Mouse (Mus musculus) liver, embryonic 12.5 days (tissue): ENCODE results near the gene Golm1. TPM values are rescaled to one million over a fixed set of nuclear protein-coding genes. Genes with fewer than 3 reads are reported as not detected.
"Not testable (repeated sequence)": the region's sequence is repeated elsewhere in the genome, so short reads cannot be mapped to it uniquely, and the experiment has no call there.

Experiments
- ATAC-seq: fragments of 200-750 bp; cut with Nextera tagmentation; 2 replicates; pipeline ENCODE4 v1.8.0; 2017; ENCODE audit warnings: moderate number of reproducible peaks, mild to moderate bottlenecking, moderate library complexity
- H3K27ac ChIP-seq: fragments of 300-500 bp; sonication (generic); 2 replicates; pipeline ENCODE4 v1.5.1; 2016; ENCODE audit warnings: mild to moderate bottlenecking
- H3K27me3 ChIP-seq: fragments of 300-500 bp; sonication (generic); replicated peaks from 2 replicates; pipeline ENCODE4 v1.6.1; 2016; ENCODE audit warnings: mild to moderate bottlenecking, moderate library complexity
- H3K36me3 ChIP-seq: fragments of 300-500 bp; sonication (generic); 2 replicates; pipeline ENCODE4 v1.6.1; 2016; ENCODE audit warnings: mild to moderate bottlenecking, moderate library complexity
- H3K4me1 ChIP-seq: fragments of 300-500 bp; sonication (generic); 2 replicates; pipeline ENCODE4 v1.6.1; 2016
- H3K4me2 ChIP-seq: fragments of 300-500 bp; sonication (generic); 2 replicates; pipeline ENCODE4 v1.6.1; 2016; ENCODE audit warnings: mild to moderate bottlenecking, moderate library complexity
- H3K4me3 ChIP-seq: fragments of 300-500 bp; sonication (generic); 2 replicates; pipeline ENCODE4 v1.5.1; 2016; ENCODE audit warnings: mild to moderate bottlenecking, moderate library complexity
- H3K9ac ChIP-seq: fragments of 300-500 bp; sonication (generic); 2 replicates; pipeline ENCODE4 v1.6.1; 2016; ENCODE audit warnings: mild to moderate bottlenecking, moderate library complexity
- H3K9me3 ChIP-seq: fragments of 300-500 bp; sonication (generic); replicated peaks from 2 replicates; pipeline ENCODE4 v1.6.1; 2016; ENCODE audit warnings: mild to moderate bottlenecking, moderate library complexity
- WGBS: fragments of 180-500 bp; shearing (Covaris S2); methylation state at CpG from one replicate; pipeline ENCODE4 v1.1.7; 2016; ENCODE audit not compliant: insufficient replicate concordance; 5-methylcytosine and 5-hydroxymethylcytosine counted together
- polyA plus RNA-seq: library from polyadenylated mRNA; unstranded; fragments of >200 nt; fragmentation: Nextera tagmentation; extraction: Ambion mirVana; gene quantifications from 2 replicates; pipeline ENCODE4 v1.2.1, GENCODE M21; 2016

The Golm1 gene
- 63.8 and 64.2 TPM in 2 replicates for polyA plus RNA-seq

DNA sequence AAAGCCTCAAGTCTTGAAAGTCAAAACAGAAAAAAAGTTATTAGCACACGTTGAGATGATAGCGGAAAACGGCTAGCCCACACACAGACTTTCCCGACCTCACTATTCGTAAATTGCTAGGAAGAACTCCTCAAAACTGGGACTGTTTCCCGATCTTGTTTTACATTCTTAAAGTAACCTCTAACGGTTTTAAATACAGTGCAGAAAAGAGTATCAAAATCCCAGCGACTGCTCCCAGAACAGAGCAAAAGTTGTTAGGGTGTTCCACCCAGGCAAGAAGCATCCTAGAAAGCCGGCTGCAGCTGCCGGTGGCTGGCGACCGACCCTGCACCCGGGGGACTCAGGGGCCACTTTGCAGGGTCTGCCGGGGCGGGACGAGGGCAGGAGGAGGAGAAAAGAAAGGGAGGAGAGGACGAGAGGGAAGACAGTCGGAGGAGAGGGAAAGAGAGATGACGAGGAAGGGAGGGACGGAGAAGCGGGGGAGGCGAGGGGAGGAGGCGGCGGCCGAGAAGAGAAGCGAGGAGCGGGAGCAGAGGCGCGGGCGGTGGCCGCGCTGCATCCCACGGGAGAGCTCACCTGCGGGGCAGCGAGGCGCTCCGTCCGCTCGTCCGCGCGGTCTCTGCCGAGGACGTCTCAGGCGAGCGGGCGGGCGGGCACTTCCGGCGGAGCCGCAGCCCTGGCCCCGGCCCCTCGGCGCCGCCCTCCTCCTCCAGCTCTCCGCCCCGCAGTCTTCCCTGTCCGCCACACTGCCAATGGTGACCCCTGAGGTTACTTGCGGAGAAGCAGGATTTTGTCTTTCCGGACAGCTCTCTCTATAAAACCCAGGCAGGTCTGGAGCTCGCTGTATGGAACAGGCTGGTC, at the start of gene Golm1:
Golm1 (minus strand) TSS at position 661 of the 861 bp plus-strand sequence.
- under 1% methylated on average over 43 of the region's 61 CpGs for WGBS
- H3K4me2 ChIP-seq: peak within 1 kb of the TSS; percentile 87
- H3K9me3 ChIP-seq: no peaks in the 10 kb centered on the region
- H3K4me1 ChIP-seq: peaks cover 78% of the 10 kb centered on the region
- no peaks in the 10 kb centered on the region for H3K27me3 ChIP-seq
- H3K36me3 ChIP-seq: peaks cover 18% of the 10 kb centered on the region
- H3K9ac ChIP-seq: peak within 1 kb of the TSS; percentile 88
- ATAC-seq: peak; percentile 88
- H3K4me3 ChIP-seq: peak within 1 kb of the TSS; percentile 82
- H3K27ac ChIP-seq: peak within 1 kb of the TSS; percentile 88

DNA sequence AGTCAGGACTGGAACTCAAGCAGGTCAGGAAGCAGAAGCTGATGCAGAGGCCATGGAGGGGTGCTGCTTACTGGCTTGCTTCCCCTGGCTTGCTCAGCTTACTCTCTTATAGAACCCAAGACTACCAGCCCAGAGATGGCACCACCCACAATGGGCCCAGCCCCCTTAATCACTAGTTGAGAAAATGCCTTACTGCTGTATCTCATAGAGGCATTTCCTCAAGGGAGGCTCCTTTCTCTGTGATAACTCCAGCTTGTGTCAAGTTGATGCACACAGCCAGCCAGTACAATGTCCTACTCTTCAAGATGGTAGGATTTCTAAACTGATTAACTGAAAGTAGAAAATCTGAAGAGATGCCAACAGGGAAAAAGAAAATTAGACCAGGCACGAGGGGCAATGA, 46.5 kb upstream of the Golm1 start:
- H3K27me3 ChIP-seq: peaks cover 39% of the 10 kb centered on the region
- H3K4me1 ChIP-seq: peaks cover 64% of the 10 kb centered on the region
- ATAC-seq: peak; percentile 61
- 65% methylated on average over 1 of the region's 1 CpGs for WGBS
- not testable (repeated sequence) for H3K4me2 ChIP-seq, H3K36me3 ChIP-seq, H3K9me3 ChIP-seq, H3K4me3 ChIP-seq, H3K9ac ChIP-seq, H3K27ac ChIP-seq

DNA sequence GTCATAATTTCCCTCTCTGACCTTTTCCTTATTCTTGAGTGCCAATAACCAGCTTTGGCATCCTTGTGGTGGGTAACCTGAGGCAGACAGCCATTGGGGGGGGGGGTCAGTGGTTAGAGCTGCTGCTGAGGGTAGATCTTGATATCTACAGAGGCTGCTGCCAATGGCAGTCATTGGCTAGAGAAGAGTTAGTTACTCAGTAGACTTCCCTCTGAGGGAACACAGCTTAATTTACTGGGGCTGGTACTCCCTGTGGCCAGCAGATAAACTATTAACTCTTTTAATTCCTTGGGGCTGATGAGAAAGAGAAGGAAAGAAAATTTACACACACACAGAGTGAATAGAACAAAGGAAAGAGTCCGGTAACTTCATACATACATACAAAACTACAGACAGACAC, 43.9 kb upstream of the Golm1 start:
- Histone ChIP-seq H3K9ac (no peak overlapping the region), H3K27me3 (peaks cover 25% of the 10 kb centered on the region), H3K4me2 (no peak overlapping the region), H3K4me1 (peaks cover 71% of the 10 kb centered on the region), H3K4me3 (no peak overlapping the region), H3K27ac (0 out of 2 replicates have a peak overlapping the region, but pooled peaks have one; percentile 8), H3K36me3 (no peaks in the 10 kb centered on the region), H3K9me3 (no peaks in the 10 kb centered on the region)
- ATAC-seq: peak; percentile 69
- 88% methylated on average over 1 of the region's 1 CpGs for WGBS

DNA sequence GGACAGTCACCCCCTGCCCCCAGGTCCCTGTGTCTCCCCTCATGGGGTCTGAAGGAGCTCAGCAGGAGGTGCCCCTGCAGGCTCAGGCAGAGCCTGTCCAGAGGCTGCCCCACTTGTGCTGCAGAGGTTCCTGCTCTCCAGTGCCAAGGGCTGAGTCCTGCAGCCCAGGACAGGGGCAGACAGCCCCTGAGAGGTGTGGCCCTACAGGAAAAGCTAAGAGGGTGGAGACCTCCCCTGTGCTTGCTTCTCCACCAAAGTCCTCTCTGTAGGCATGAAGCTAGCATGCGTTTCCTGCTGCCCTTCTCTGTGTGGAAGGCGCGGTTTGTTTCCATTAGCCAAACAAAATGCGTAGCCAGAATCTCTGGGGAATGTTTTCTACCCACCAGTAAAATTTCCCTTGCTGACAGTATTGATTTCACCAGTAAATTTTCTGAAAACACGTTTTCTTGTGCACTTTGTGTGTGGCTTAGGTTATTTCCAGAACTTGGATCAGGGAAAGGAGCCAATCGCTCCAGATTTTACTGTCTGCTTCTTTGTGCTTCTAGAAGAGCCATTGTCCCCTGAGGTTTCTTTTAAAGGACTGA, 43.3 kb upstream of the Golm1 start:
- H3K9me3 ChIP-seq, H3K36me3 ChIP-seq, H3K9ac ChIP-seq, H3K4me3 ChIP-seq, H3K4me2 ChIP-seq, H3K27ac ChIP-seq: not testable (repeated sequence)
- Histone ChIP-seq H3K27me3 (peaks cover 25% of the 10 kb centered on the region), H3K4me1 (peaks cover 66% of the 10 kb centered on the region)
- 0 out of 2 replicates have a peak, but pooled peaks have one; percentile 42 for ATAC-seq
- 17% methylated on average over 6 of the region's 6 CpGs for WGBS

DNA sequence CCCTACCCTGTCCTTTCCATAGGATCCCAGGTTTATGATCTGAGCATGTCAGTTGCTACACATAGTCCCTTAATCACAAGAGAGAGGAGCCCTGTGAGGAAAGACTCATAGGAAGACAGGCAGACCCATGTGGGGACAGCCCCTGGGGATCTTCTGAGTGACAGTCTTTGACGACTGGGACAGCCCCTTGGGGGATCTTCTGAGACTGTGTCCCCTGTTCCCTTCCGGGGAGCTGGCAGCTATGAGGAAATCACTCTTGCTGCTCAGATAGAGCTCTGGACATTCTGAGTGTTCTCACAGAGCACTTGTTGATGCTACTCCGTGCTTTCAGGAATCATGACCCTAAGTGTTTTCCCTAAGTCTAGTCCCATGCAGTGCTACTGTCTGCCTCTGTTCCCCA, 38.1 kb upstream of the Golm1 start:
- no peak overlapping the region for H3K4me3 ChIP-seq

DNA sequence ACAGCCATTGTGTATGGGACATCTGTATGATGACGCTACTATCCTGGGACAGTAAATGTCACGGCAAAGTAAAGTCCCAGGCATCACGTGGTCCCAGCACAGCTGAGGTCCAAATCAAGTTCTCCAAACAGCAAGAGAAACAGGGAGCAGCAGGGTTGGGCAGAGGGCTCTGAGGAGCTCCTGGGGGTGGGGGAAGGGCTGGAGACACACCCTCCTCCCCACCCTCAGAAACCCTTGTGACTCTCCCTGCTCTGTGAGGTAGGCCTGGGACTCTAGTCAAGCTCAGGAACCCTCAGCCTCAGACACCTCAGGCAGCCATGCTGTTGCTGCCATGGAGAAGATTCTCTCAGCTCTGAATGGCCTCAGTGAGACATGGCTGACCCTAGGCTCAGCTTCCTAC, 36.4 kb upstream of the Golm1 start, which contains the start of gene Spata31d1b:
Spata31d1b (plus strand) TSS at position 301 of the 400 bp plus-strand sequence.
- peaks cover 49% of the 10 kb centered on the region for H3K27me3 ChIP-seq
- WGBS: 66% methylated on average over 3 of the region's 3 CpGs
- not testable (repeated sequence) for H3K27ac ChIP-seq, H3K4me3 ChIP-seq, H3K9ac ChIP-seq, H3K4me2 ChIP-seq, H3K9me3 ChIP-seq, ATAC-seq, H3K36me3 ChIP-seq
- H3K4me1 ChIP-seq: peaks cover 19% of the 10 kb centered on the region

More for the DNA sequence above, 38.1 kb upstream of the Golm1 start:
- H3K9me3 ChIP-seq: no peaks in the 10 kb centered on the region
- ATAC-seq: no peak
- H3K27ac ChIP-seq: no peak overlapping the region
- H3K27me3 ChIP-seq: peaks cover 54% of the 10 kb centered on the region
- peaks cover 29% of the 10 kb centered on the region for H3K4me1 ChIP-seq
- 24% methylated on average over 3 of the region's 3 CpGs for WGBS
- no peak overlapping the region for H3K9ac ChIP-seq
- H3K36me3 ChIP-seq: no peaks in the 10 kb centered on the region
- no peak overlapping the region for H3K4me2 ChIP-seq

DNA sequence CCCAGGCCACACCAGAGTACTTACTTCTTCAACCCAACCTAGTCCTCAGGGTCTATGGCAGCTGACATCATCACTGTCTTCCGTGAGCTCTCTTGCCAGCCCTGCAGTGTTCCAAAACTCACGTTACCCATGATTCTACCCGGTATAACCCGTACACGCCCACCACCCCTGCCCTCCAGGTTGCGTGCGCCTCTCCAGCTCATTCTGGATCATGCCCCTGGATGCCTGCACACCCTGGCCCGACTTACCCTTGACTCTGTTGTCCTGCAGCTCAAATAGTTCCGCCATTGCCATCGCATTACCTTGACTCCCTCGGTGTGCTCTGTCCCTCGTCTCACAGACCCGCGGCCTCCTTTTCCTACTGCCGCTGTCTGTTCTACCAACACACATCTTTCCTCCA, 34.6 kb upstream of the Golm1 start, which contains the start of gene Spata31d1a:
Spata31d1a (minus strand) TSS at position 101 of the 400 bp plus-strand sequence.
- Histone ChIP-seq H3K4me3 (no peak within 1 kb of the TSS), H3K36me3 (no peaks in the 10 kb centered on the region), H3K4me2 (no peak within 1 kb of the TSS), H3K27me3 (peaks cover 49% of the 10 kb centered on the region), H3K27ac (no peak within 1 kb of the TSS), H3K4me1 (peaks cover 8% of the 10 kb centered on the region; the same call in 1 of the 2 replicates), H3K9me3 (no peaks in the 10 kb centered on the region), H3K9ac (no peak within 1 kb of the TSS)
- 80% methylated on average over 15 of the region's 15 CpGs for WGBS
- no peak; the same call in 1 of the 2 replicates for ATAC-seq

DNA sequence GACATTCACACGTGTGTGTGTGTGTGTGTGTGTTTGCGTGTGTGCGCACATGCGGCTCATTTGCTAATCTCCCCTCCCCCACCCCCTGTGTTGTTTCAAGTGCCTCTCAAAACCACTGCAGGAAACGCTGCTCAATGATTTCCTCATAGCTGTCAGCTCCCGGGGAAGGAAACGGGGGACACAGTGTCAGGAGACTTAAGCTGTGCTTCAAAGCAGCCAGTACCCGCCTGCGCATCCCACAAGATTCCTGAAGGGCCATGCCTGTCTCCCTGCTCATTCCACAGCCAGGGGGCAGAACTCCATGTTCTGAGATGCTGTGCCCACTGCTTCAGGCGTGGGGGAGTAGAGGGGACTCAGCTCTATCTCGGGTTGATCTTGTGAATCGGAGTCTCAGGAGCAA, 29.0 kb upstream of the Golm1 start:
- Histone ChIP-seq H3K4me1 (peaks cover 11% of the 10 kb centered on the region; the same call in 1 of the 2 replicates), H3K9me3 (no peaks in the 10 kb centered on the region), H3K9ac (no peak overlapping the region), H3K27me3 (peaks cover 47% of the 10 kb centered on the region), H3K36me3 (no peaks in the 10 kb centered on the region), H3K4me2 (peak overlapping the region; percentile 5; the same call in 1 of the 2 replicates), H3K27ac (no peak overlapping the region), H3K4me3 (no peak overlapping the region)
- 24% methylated on average over 12 of the region's 12 CpGs for WGBS
- no peak for ATAC-seq

DNA sequence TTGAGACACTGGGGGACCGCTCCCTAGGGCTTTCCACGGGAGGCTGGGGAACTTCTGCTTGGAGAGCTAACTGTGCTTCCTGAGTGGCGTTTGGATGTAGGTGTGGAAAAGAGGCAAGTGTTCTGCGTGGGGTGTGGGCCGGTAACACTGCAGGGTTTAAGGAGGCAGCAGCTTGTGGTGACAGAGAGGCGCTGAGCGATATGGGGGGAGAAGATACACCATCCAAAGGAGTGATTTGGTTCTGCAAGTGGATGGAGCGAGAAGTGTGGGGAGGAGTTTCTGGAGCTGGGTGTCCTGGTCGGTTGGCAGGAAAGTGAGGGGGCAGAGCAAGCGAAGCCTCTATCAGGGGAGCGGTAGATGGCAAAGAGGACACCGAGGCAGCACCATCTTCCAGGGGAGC, 27.9 kb upstream of the Golm1 start:
- Histone ChIP-seq H3K9me3 (no peaks in the 10 kb centered on the region), H3K27me3 (peaks cover 56% of the 10 kb centered on the region), H3K27ac (no peak overlapping the region), H3K4me3 (no peak overlapping the region), H3K4me1 (peaks cover 11% of the 10 kb centered on the region; the same call in 1 of the 2 replicates), H3K4me2 (no peak overlapping the region), H3K9ac (no peak overlapping the region), H3K36me3 (no peaks in the 10 kb centered on the region)
- 66% methylated on average over 12 of the region's 12 CpGs for WGBS
- no peak for ATAC-seq

DNA sequence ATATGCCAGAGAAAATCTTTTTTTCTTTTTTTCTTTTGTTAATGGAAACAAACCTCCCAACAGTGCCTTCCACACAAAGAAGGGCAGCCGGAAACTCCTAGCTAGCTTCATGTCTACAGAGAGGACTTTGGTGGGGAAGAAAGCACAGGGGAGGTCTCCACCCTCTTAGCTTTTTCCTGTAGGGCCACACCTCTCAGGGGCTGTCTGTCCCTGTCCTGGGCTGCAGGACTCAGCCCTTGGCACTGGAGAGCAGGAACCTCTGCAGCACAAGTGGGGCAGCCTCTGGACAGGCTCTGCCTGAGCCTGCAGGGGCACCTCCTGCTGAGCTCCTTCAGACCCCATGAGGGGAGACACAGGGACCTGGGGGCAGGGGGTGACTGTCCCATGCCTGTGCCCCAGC, 24.5 kb upstream of the Golm1 start:
- H3K4me3 ChIP-seq, H3K9me3 ChIP-seq, H3K27ac ChIP-seq, H3K4me2 ChIP-seq, H3K9ac ChIP-seq, H3K36me3 ChIP-seq: not testable (repeated sequence)
- Histone ChIP-seq H3K4me1 (peaks cover 11% of the 10 kb centered on the region; the same call in 1 of the 2 replicates), H3K27me3 (peaks cover 66% of the 10 kb centered on the region)
- WGBS: 36% methylated on average over 1 of the region's 1 CpGs
- 0 out of 2 replicates have a peak, but pooled peaks have one; percentile 18 for ATAC-seq

DNA sequence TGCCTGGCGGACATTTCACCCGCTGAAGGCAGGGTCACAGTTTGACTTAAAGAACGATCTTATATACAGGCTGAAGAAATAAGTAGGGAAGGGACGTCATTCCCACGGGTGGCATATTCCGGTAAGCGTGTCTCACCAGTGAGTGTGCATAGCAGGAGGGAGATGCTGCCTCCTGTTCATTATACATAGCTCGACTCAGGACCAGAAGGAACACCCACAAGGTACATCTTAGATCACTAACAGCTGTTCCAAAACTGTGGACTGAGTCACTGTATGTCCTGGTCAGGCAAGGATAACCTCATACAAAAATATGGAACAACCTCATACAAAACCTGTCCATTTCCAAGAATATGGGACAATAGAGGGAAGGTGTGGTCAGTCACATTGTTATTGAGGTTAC, 23.5 kb upstream of the Golm1 start:
- Histone ChIP-seq H3K27me3 (peaks cover 56% of the 10 kb centered on the region), H3K4me1 (peaks cover 3% of the 10 kb centered on the region; the same call in 1 of the 2 replicates), H3K36me3 (no peaks in the 10 kb centered on the region), H3K9ac (no peak overlapping the region), H3K4me3 (no peak overlapping the region), H3K4me2 (no peak overlapping the region), H3K9me3 (no peaks in the 10 kb centered on the region), H3K27ac (no peak overlapping the region)
- 82% methylated on average over 8 of the region's 8 CpGs for WGBS
- no peak for ATAC-seq

DNA sequence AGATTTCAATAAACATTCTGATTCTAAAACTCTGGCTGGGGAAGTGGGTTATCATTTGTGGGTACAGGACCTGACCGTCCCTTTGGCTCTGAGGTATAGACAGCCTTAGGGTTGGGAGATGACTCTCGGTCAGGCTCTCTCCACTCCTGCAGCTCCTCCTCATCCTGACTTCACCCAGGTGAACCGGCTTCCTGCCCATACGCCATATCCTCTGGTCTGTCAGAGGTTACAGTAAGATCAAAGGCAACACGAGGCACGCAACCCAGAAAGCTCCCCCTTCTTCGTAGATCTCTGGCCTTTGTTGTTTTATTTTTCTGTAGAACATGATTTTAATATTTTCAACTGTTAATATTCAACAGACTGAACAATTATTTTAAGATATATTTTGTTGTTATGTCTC, 20.2 kb upstream of the Golm1 start:
- 73% methylated on average over 7 of the region's 7 CpGs for WGBS
- Histone ChIP-seq H3K4me3 (no peak overlapping the region), H3K9me3 (no peaks in the 10 kb centered on the region; the same call in 1 of the 2 replicates), H3K36me3 (no peaks in the 10 kb centered on the region), H3K4me1 (no peaks in the 10 kb centered on the region), H3K27ac (no peak overlapping the region), H3K27me3 (peaks cover 26% of the 10 kb centered on the region), H3K9ac (no peak overlapping the region), H3K4me2 (no peak overlapping the region)
- ATAC-seq: no peak
